Mouse (Mus musculus): ENCODE results near the gene A830018L16Rik. TPM values are rescaled to one million over a fixed set of nuclear protein-coding genes. Genes with fewer than 3 reads are reported as not detected.

The A830018L16Rik gene
- 4.4 and 4.7 TPM in 2 replicates for polyA plus RNA-seq (2015; fragmentation: Nextera tagmentation; extraction: Ambion mirVana)

GRCm38 (mm10) chr1:11413894-11414556 is at the start of gene A830018L16Rik:
TSS of gene A830018L16Rik (plus strand) at chr1:11414105.
- H3K27ac ChIP-seq (replicated peaks) = 0 out of 2 replicates have a peak within 1 kb of the TSS, but pooled peaks have one; percentile 25
- H3K27me3 ChIP-seq = peaks cover 10% of the 10 kb centered on the region; the same call in 1 of the 2 replicates
- no peaks in the 10 kb centered on the region; the same call in 1 of the 2 replicates for H3K4me1 ChIP-seq
- H3K4me2 ChIP-seq (replicated peaks) = peak within 1 kb of the TSS; percentile 85
- WGBS = under 1% methylated on average over 49 of the region's 50 CpGs
- no peaks in the 10 kb centered on the region for H3K9me3 ChIP-seq (replicated peaks)
- no peaks in the 10 kb centered on the region for H3K36me3 ChIP-seq
- H3K9ac ChIP-seq = peak within 1 kb of the TSS; percentile 27
- H3K4me3 ChIP-seq (replicated peaks) = peak within 1 kb of the TSS; percentile 54
- peak; percentile 94 for ATAC-seq (ENCODE audit: insufficient number of reproducible peaks, low FRiP score, low TSS enrichment, low read depth)

GRCm38 (mm10) chr1:11385846-11386245 is 28.1 kb upstream of the A830018L16Rik start:
- H3K9ac ChIP-seq = no peak overlapping the region

GRCm38 (mm10) chr1:11395408-11395807 is 18.5 kb upstream of the A830018L16Rik start:
- no peak overlapping the region for H3K9ac ChIP-seq
- H3K27me3 ChIP-seq = no peaks in the 10 kb centered on the region
- H3K36me3 ChIP-seq = no peaks in the 10 kb centered on the region
- H3K27ac ChIP-seq (replicated peaks) = no peak overlapping the region
- WGBS = 44% methylated on average over 4 of the region's 4 CpGs
- no peak for ATAC-seq (ENCODE audit: insufficient number of reproducible peaks, low FRiP score, low TSS enrichment, low read depth)
- no peak overlapping the region for H3K4me3 ChIP-seq (replicated peaks)
- no peaks in the 10 kb centered on the region for H3K9me3 ChIP-seq (replicated peaks)
- no peaks in the 10 kb centered on the region for H3K4me1 ChIP-seq
- no peak overlapping the region for H3K4me2 ChIP-seq (replicated peaks)

More at GRCm38 (mm10) chr1:11385846-11386245, 28.1 kb upstream of the A830018L16Rik start:
- Histone ChIP-seq H3K27ac (replicated peaks) (no peak overlapping the region), H3K4me3 (replicated peaks) (no peak overlapping the region), H3K9me3 (replicated peaks) (no peaks in the 10 kb centered on the region), H3K36me3 (no peaks in the 10 kb centered on the region), H3K4me2 (replicated peaks) (no peak overlapping the region), H3K27me3 (no peaks in the 10 kb centered on the region), H3K4me1 (no peaks in the 10 kb centered on the region)
- 61% methylated on average over 3 of the region's 3 CpGs for WGBS
- ATAC-seq (ENCODE audit: insufficient number of reproducible peaks, low FRiP score, low TSS enrichment, low read depth) = no peak

GRCm38 (mm10) chr1:11395996-11396736 is 17.7 kb upstream of the A830018L16Rik start:
- H3K4me3 ChIP-seq (replicated peaks) = no peak overlapping the region
- 76% methylated on average over 2 of the region's 2 CpGs for WGBS

GRCm38 (mm10) chr1:11401159-11401558 is 12.7 kb upstream of the A830018L16Rik start:
- WGBS = 41% methylated on average over 2 of the region's 2 CpGs
- ATAC-seq (ENCODE audit: insufficient number of reproducible peaks, low FRiP score, low TSS enrichment, low read depth) = no peak
- H3K27ac ChIP-seq (replicated peaks) = no peak overlapping the region

More at GRCm38 (mm10) chr1:11395996-11396736, 17.7 kb upstream of the A830018L16Rik start:
- Histone ChIP-seq H3K4me1 (no peaks in the 10 kb centered on the region), H3K27ac (replicated peaks) (no peak overlapping the region), H3K36me3 (no peaks in the 10 kb centered on the region), H3K9me3 (replicated peaks) (no peaks in the 10 kb centered on the region), H3K9ac (no peak overlapping the region), H3K27me3 (no peaks in the 10 kb centered on the region), H3K4me2 (replicated peaks) (no peak overlapping the region)
- ATAC-seq (ENCODE audit: insufficient number of reproducible peaks, low FRiP score, low TSS enrichment, low read depth) = no peak

GRCm38 (mm10) chr1:11405527-11405926 is 8.4 kb upstream of the A830018L16Rik start:
- H3K4me3 ChIP-seq (replicated peaks) = no peak overlapping the region
- no peaks in the 10 kb centered on the region for H3K9me3 ChIP-seq (replicated peaks)
- H3K27me3 ChIP-seq = no peaks in the 10 kb centered on the region
- no peak overlapping the region for H3K9ac ChIP-seq
- no peak overlapping the region for H3K27ac ChIP-seq (replicated peaks)
- no peaks in the 10 kb centered on the region for H3K4me1 ChIP-seq
- H3K4me2 ChIP-seq (replicated peaks) = no peak overlapping the region
- H3K36me3 ChIP-seq = no peaks in the 10 kb centered on the region
- ATAC-seq (ENCODE audit: insufficient number of reproducible peaks, low FRiP score, low TSS enrichment, low read depth) = no peak

More at GRCm38 (mm10) chr1:11401159-11401558, 12.7 kb upstream of the A830018L16Rik start:
- H3K4me2 ChIP-seq (replicated peaks) = no peak overlapping the region
- no peaks in the 10 kb centered on the region for H3K36me3 ChIP-seq
- H3K4me3 ChIP-seq (replicated peaks) = no peak overlapping the region
- H3K9ac ChIP-seq = no peak overlapping the region
- H3K27me3 ChIP-seq = no peaks in the 10 kb centered on the region
- no peaks in the 10 kb centered on the region for H3K4me1 ChIP-seq
- H3K9me3 ChIP-seq (replicated peaks) = no peaks in the 10 kb centered on the region

GRCm38 (mm10) chr1:11406026-11406425 is 7.9 kb upstream of the A830018L16Rik start:
- H3K4me1 ChIP-seq = no peaks in the 10 kb centered on the region
- no peak overlapping the region for H3K9ac ChIP-seq
- no peaks in the 10 kb centered on the region for H3K27me3 ChIP-seq
- H3K27ac ChIP-seq (replicated peaks) = no peak overlapping the region
- WGBS = 83% methylated on average over 3 of the region's 3 CpGs
- no peak for ATAC-seq (ENCODE audit: insufficient number of reproducible peaks, low FRiP score, low TSS enrichment, low read depth)
- H3K36me3 ChIP-seq = no peaks in the 10 kb centered on the region
- H3K9me3 ChIP-seq (replicated peaks) = no peaks in the 10 kb centered on the region
- H3K4me3 ChIP-seq (replicated peaks) = no peak overlapping the region
- H3K4me2 ChIP-seq (replicated peaks) = no peak overlapping the region

- peak overlapping the region; percentile 85 for H3K4me2 ChIP-seq (replicated peaks)
- no peaks in the 10 kb centered on the region for H3K36me3 ChIP-seq
- peaks cover 10% of the 10 kb centered on the region; the same call in 1 of the 2 replicates for H3K27me3 ChIP-seq
- peak overlapping the region; percentile 27 for H3K9ac ChIP-seq
- H3K4me3 ChIP-seq (replicated peaks) = peak overlapping the region; percentile 54
- under 1% methylated on average over 9 of the region's 9 CpGs for WGBS
- H3K9me3 ChIP-seq (replicated peaks) = no peaks in the 10 kb centered on the region
- ATAC-seq (ENCODE audit: insufficient number of reproducible peaks, low FRiP score, low TSS enrichment, low read depth) = no peak
- no peaks in the 10 kb centered on the region; the same call in 1 of the 2 replicates for H3K4me1 ChIP-seq
- H3K27ac ChIP-seq (replicated peaks) = no peak overlapping the region
Measured at GRCm38 (mm10) chr1:11414560-11414959, 655 bp downstream of the A830018L16Rik start.

- Histone ChIP-seq H3K9ac (no peak overlapping the region), H3K27me3 (no peaks in the 10 kb centered on the region), H3K4me1 (no peaks in the 10 kb centered on the region), H3K4me3 (replicated peaks) (no peak overlapping the region), H3K27ac (replicated peaks) (no peak overlapping the region), H3K36me3 (no peaks in the 10 kb centered on the region), H3K4me2 (replicated peaks) (no peak overlapping the region), H3K9me3 (replicated peaks) (no peaks in the 10 kb centered on the region)
- 89% methylated on average over 1 of the region's 1 CpGs for WGBS
- no peak for ATAC-seq (ENCODE audit: insufficient number of reproducible peaks, low FRiP score, low TSS enrichment, low read depth)
Measured at GRCm38 (mm10) chr1:11427310-11427709, 13.4 kb downstream of the A830018L16Rik start.

- no peak overlapping the region for H3K4me3 ChIP-seq (replicated peaks)
- H3K27ac ChIP-seq (replicated peaks) = no peak overlapping the region
- no peaks in the 10 kb centered on the region for H3K36me3 ChIP-seq
- ATAC-seq (ENCODE audit: insufficient number of reproducible peaks, low FRiP score, low TSS enrichment, low read depth) = no peak
- H3K4me2 ChIP-seq (replicated peaks) = no peak overlapping the region
- WGBS = 81% methylated on average over 1 of the region's 1 CpGs
- no peak overlapping the region for H3K9ac ChIP-seq
- no peaks in the 10 kb centered on the region for H3K27me3 ChIP-seq
- no peaks in the 10 kb centered on the region for H3K9me3 ChIP-seq (replicated peaks)
- H3K4me1 ChIP-seq = no peaks in the 10 kb centered on the region
Measured at GRCm38 (mm10) chr1:11458353-11458752, 44.4 kb downstream of the A830018L16Rik start.

GRCm38 (mm10) chr1:11466325-11466724 is 52.4 kb downstream of the A830018L16Rik start:
- no peak overlapping the region for H3K4me3 ChIP-seq (replicated peaks)
- WGBS = 67% methylated on average over 1 of the region's 1 CpGs
- H3K36me3 ChIP-seq = no peaks in the 10 kb centered on the region
- H3K4me1 ChIP-seq = no peaks in the 10 kb centered on the region
- no peak overlapping the region for H3K27ac ChIP-seq (replicated peaks)
- H3K9ac ChIP-seq = no peak overlapping the region
- no peak overlapping the region for H3K4me2 ChIP-seq (replicated peaks)
- H3K27me3 ChIP-seq = no peaks in the 10 kb centered on the region
- no peak for ATAC-seq (ENCODE audit: insufficient number of reproducible peaks, low FRiP score, low TSS enrichment, low read depth)
- no peaks in the 10 kb centered on the region for H3K9me3 ChIP-seq (replicated peaks)

All from embryonic facial prominence, embryonic 15.5 days (tissue).